In the genomic region with DNA sequence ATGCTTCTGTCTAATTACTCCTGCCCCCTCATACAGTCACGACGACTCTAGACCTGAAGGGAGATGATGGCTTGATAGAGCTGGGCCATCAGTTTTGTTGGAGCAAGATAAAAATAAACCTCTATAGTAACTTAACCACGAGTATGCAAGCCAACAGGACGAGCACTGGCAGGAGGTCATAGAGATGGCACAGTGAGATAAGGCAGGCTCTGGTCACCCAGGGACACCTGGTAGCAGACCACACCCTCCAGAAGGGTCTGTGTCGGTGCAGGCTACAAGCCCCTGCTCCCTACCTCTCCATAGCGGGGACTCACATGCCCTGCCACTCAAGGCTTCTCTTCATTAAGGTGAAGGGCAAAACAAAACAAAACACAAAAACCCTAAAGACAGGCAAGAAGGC, we compare ENCODE assay signal across 21 mouse cellular contexts.
DNase-seq lines count a peak whose midpoint lies in the region; ATAC-seq and TF ChIP-seq lines count a peak whose summit lies in the region.
"Had no signal": no experiment of that assay in that cellular context is flagged by ENCODE, and none has a peak within 500 bp of the region (broad histone marks: within the 10 kb centered on the region; RNA-seq: fewer than 3 reads in every experiment).

No protein-coding gene starts in this region.

- DNase-seq in liver, postnatal 0 days = no peak
- DNase-seq in liver = no peak
- DNase-seq in lung, embryonic 14.5 days = no peak
- no peak for DNase-seq in lung, postnatal 25 days (ENCODE audit: low spot score)
- DNase-seq in lung, postnatal 10 days = no peak
- DNase-seq in embryonic facial prominence, embryonic 10.5 days (ENCODE audit: low spot score) = no peak
- no peak for DNase-seq in left cerebral cortex, postnatal 25 days (ENCODE audit: low spot score in 2 of 2)
- DNase-seq: adrenal gland, adult 2 months; adrenal gland, adult 8-10 months; adrenal gland, postnatal 10 days; adrenal gland, postnatal 14 days; adrenal gland, postnatal 25 days; adrenal gland, postnatal 36 days; B cell, adult 2 months; cerebellum, adult 11 months; cerebellum, adult 11-12 months had no signal

- peak; percentile 51; the same call in 1 of the 2 replicates for ATAC-seq in liver, postnatal 0 days
- no peak for ATAC-seq in lung, embryonic 14.5 days (ENCODE audit: insufficient read depth)
- no peak for ATAC-seq in lung, embryonic 15.5 days (ENCODE audit: borderline replicate concordance, extremely low read depth, low FRiP score, low TSS enrichment)
- ATAC-seq: activated CD4-positive, CD25-positive, alpha-beta regulatory T cell, adult 4 months; CD4-positive, CD25-positive, alpha-beta regulatory T cell, adult 4 months; Patski had no signal

- H3K9me3 ChIP-seq in liver, postnatal 0 days (ENCODE audit: low read length) = no peaks in the 10 kb centered on the region
- H3K9me3 ChIP-seq in lung, embryonic 14.5 days (ENCODE audit: low read depth, low read length) = no peaks in the 10 kb centered on the region
- H3K9me3 ChIP-seq in lung, embryonic 15.5 days = no peaks in the 10 kb centered on the region
- no peaks in the 10 kb centered on the region for H3K9me3 ChIP-seq in embryonic facial prominence, embryonic 10.5 days
- H3K9me3 ChIP-seq: G1E had no signal

- no peak overlapping the region for H3K27ac ChIP-seq in liver, postnatal 0 days (ENCODE audit: low read depth)
- H3K27ac ChIP-seq in lung, embryonic 14.5 days (ENCODE audit: low read depth) = 0 out of 2 replicates have a peak overlapping the region, but pooled peaks have one; percentile 55
- H3K27ac ChIP-seq in lung, embryonic 15.5 days = peak overlapping the region; percentile 53
- H3K27ac ChIP-seq in embryonic facial prominence, embryonic 10.5 days (replicated peaks) = 0 out of 2 replicates have a peak overlapping the region, but pooled peaks have one; percentile 2

- WGBS in liver, postnatal 0 days (ENCODE audit: insufficient replicate concordance) = 43% methylated on average over 6 of the region's 6 CpGs
- WGBS in lung, embryonic 14.5 days = 44% methylated on average over 6 of the region's 6 CpGs
- 47% methylated on average over 6 of the region's 6 CpGs for WGBS in lung, embryonic 15.5 days
- 73% methylated on average over 6 of the region's 6 CpGs for WGBS in embryonic facial prominence, embryonic 10.5 days

- intact Hi-C loops in left cerebral cortex, postnatal 25 days (cut with DNase I) = no loop called here

- H3K4me3 ChIP-seq in liver, postnatal 0 days (ENCODE audit: low read depth, low read length) = no peak overlapping the region
- H3K4me3 ChIP-seq in lung, embryonic 14.5 days (ENCODE audit: low read depth, low read length) = no peak overlapping the region
- H3K4me3 ChIP-seq in lung, embryonic 15.5 days = no peak overlapping the region
- H3K4me3 ChIP-seq in embryonic facial prominence, embryonic 10.5 days = no peak overlapping the region

- H3K4me1 ChIP-seq in liver, postnatal 0 days (ENCODE audit: insufficient read depth) = 0 out of 2 replicates have a peak, but pooled peaks cover 7% of the 10 kb centered on the region
- peaks cover 25% of the 10 kb centered on the region for H3K4me1 ChIP-seq in lung, embryonic 14.5 days (ENCODE audit: insufficient read depth)
- H3K4me1 ChIP-seq in lung, embryonic 15.5 days = peaks cover 51% of the 10 kb centered on the region
- H3K4me1 ChIP-seq in embryonic facial prominence, embryonic 10.5 days = peaks cover 33% of the 10 kb centered on the region

- H3K9ac ChIP-seq in liver, postnatal 0 days (replicated peaks) = no peak overlapping the region
- no peak overlapping the region for H3K9ac ChIP-seq in lung, embryonic 14.5 days
- no peak overlapping the region for H3K9ac ChIP-seq in lung, embryonic 15.5 days

- no peak for TF ChIP-seq CTCF in liver, postnatal 0 days (IDR thresholded peaks at IDR 0.05; ENCODE audit: low read depth)
- no peak for TF ChIP-seq CTCF in lung, embryonic 14.5 days (IDR thresholded peaks at IDR 0.05; ENCODE audit: low read depth)

- no peaks in the 10 kb centered on the region for H3K27me3 ChIP-seq in liver, postnatal 0 days (ENCODE audit: insufficient read depth, low read length)
- no peaks in the 10 kb centered on the region for H3K27me3 ChIP-seq in lung, embryonic 14.5 days (ENCODE audit: insufficient read depth, low read length)
- H3K27me3 ChIP-seq in lung, embryonic 15.5 days = no peaks in the 10 kb centered on the region
- no peaks in the 10 kb centered on the region for H3K27me3 ChIP-seq in embryonic facial prominence, embryonic 10.5 days (replicated peaks; ENCODE audit: low read depth, poor library complexity, severe bottlenecking)
- H3K27me3 ChIP-seq: Patski had no signal

- H3K4me2 ChIP-seq in liver, postnatal 0 days (ENCODE audit: low read depth, low read length) = no peak overlapping the region
- no peak overlapping the region for H3K4me2 ChIP-seq in lung, embryonic 14.5 days
- no peak overlapping the region for H3K4me2 ChIP-seq in lung, embryonic 15.5 days

- no peak for TF ChIP-seq EP300 in liver, postnatal 0 days (IDR thresholded peaks at IDR 0.05; ENCODE audit: low read depth)

- H3K36me3 ChIP-seq in liver, postnatal 0 days (replicated peaks; ENCODE audit: insufficient read depth, low read length) = no peaks in the 10 kb centered on the region
- no peaks in the 10 kb centered on the region for H3K36me3 ChIP-seq in lung, embryonic 14.5 days (ENCODE audit: insufficient read depth)
- H3K36me3 ChIP-seq in lung, embryonic 15.5 days = no peaks in the 10 kb centered on the region
- no peaks in the 10 kb centered on the region for H3K36me3 ChIP-seq in embryonic facial prominence, embryonic 10.5 days (replicated peaks)
- H3K36me3 ChIP-seq: G1E had no signal
